Mouse (Mus musculus) heart, embryonic 15.5 days (tissue): ENCODE measurements around the gene Gm1043. TPM values are rescaled to one million over a fixed set of nuclear protein-coding genes. Genes with fewer than 3 reads are reported as not detected.

Source experiments
- ATAC-seq: fragments of 200-750 bp; cut with Nextera tagmentation; replicated peaks from 2 replicates; pipeline ENCODE4 v1.8.0; 2017; ENCODE audit warnings: low read depth, moderate TSS enrichment; ENCODE audit not compliant: insufficient number of reproducible peaks, insufficient read depth, low FRiP score
- H3K27ac ChIP-seq: fragments of 300-500 bp; sonication (generic); 2 replicates; pipeline ENCODE4 v1.5.1; 2015; ENCODE audit warnings: mild to moderate bottlenecking, inconsistent platforms
- H3K27me3 ChIP-seq: fragments of 300-500 bp; sonication (generic); 2 replicates; pipeline ENCODE4 v1.6.1; 2015; ENCODE audit warnings: inconsistent platforms
- H3K36me3 ChIP-seq: fragments of 300-500 bp; sonication (generic); 2 replicates; pipeline ENCODE4 v1.6.1; 2015; ENCODE audit warnings: mild to moderate bottlenecking, inconsistent platforms
- H3K4me1 ChIP-seq: fragments of 300-500 bp; sonication (generic); replicated peaks from 2 replicates; pipeline ENCODE4 v1.6.1; 2015; ENCODE audit warnings: inconsistent platforms
- H3K4me2 ChIP-seq: fragments of 300-500 bp; sonication (generic); 2 replicates; pipeline ENCODE4 v1.6.1; 2015; ENCODE audit warnings: inconsistent platforms, mild to moderate bottlenecking, moderate library complexity
- H3K4me3 ChIP-seq: fragments of 300-500 bp; sonication (generic); 2 replicates; pipeline ENCODE4 v1.5.1; 2015; ENCODE audit warnings: mild to moderate bottlenecking, inconsistent platforms
- H3K9ac ChIP-seq: fragments of 300-500 bp; sonication (generic); 2 replicates; pipeline ENCODE4 v1.6.1; 2015; ENCODE audit warnings: mild to moderate bottlenecking, inconsistent platforms
- H3K9me3 ChIP-seq: fragments of 300-500 bp; sonication (generic); replicated peaks from 2 replicates; pipeline ENCODE4 v1.6.1; 2016; ENCODE audit warnings: inconsistent platforms
- WGBS: fragments of 180-500 bp; shearing (Covaris S2); methylation state at CpG from one replicate; pipeline ENCODE4 v1.1.7; 2015; ENCODE audit warnings: mixed read lengths; 5-methylcytosine and 5-hydroxymethylcytosine counted together
- polyA plus RNA-seq: library from polyadenylated mRNA; unstranded; fragments of >200 nt; fragmentation: Nextera tagmentation; extraction: Ambion mirVana; gene quantifications from 2 replicates; pipeline ENCODE4 v1.2.1, GENCODE M21; 2015

Gene Gm1043
- polyA plus RNA-seq, 1 experiment from 2014 or later: not detected

GRCm38 (mm10) chr5:37263816-37264215 is 178.6 kb downstream of the Gm1043 start:
- Histone ChIP-seq H3K4me2 (no peak overlapping the region), H3K9me3 (no peaks in the 10 kb centered on the region), H3K27me3 (no peaks in the 10 kb centered on the region), H3K4me3 (no peak overlapping the region), H3K9ac (no peak overlapping the region), H3K36me3 (no peaks in the 10 kb centered on the region), H3K4me1 (no peaks in the 10 kb centered on the region), H3K27ac (no peak overlapping the region)
- WGBS: 60% methylated on average over 6 of the region's 6 CpGs
- ATAC-seq: no peak

Other genes with a start within 250 kb of the Gm1043 start
- 0.10 and 0.61 TPM in 2 replicates for gene Ppp2r2c, start 216.9 kb upstream of the Gm1043 start, polyA plus RNA-seq
- gene Wfs1, start 96.2 kb upstream of the Gm1043 start, polyA plus RNA-seq: 15.4 and 18.9 TPM in 2 replicates
- 7.5 and 15.9 TPM in 2 replicates for gene Crmp1, start 156.6 kb downstream of the Gm1043 start, polyA plus RNA-seq